Mouse (Mus musculus) right cerebral cortex, postnatal 36 days (tissue): ENCODE data around the gene Kif2c.

Experiments
- DNase-seq, 2 experiments: peaks; one replicate each; pipeline ENCODE4 v3.0.0; 2022; ENCODE audit warnings: low spot score in 2 of 2, mixed read lengths in 1 of 2

Kif2c gene

DNA sequence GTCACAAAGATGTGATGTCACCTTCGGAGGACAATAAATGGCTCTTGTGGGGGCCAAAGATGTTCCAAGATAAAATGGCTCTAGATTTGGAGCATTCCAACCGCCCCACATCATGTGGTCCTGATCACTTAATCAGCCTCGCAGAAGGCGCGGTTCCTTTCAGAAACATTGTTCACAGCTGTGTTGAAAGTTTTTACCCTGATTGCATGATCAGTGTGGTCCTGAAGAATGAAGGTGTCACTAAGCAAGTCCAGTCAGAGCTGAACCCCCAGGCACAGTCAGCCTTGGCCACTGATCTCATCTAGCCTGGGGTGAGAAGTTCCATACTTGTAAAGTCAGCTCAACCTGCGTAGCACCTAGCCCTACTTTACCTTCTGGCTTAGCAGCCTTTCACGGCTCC is 64.5 kb downstream of the Kif2c start:
- DNase-seq: no peak

DNA sequence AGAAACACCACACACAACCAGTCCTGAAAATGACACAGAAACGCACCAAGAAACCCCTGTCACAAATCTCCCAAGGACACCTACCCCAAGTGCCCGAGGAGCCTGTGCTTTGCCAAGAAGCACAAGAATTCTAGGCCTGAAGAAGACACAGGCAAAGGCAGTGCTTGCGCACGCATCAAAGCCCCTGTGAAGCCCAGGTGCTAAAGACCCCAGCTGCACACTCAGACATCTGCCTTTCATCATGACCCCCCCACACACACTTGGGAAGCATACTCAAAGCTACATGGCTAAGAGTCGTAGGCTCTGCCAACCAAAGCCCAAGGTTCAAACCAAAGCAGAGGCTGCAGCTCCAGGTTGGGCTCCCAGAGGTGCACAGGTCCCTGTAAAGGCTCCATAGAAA is 66.8 kb downstream of the Kif2c start:
- DNase-seq: no peak

DNA sequence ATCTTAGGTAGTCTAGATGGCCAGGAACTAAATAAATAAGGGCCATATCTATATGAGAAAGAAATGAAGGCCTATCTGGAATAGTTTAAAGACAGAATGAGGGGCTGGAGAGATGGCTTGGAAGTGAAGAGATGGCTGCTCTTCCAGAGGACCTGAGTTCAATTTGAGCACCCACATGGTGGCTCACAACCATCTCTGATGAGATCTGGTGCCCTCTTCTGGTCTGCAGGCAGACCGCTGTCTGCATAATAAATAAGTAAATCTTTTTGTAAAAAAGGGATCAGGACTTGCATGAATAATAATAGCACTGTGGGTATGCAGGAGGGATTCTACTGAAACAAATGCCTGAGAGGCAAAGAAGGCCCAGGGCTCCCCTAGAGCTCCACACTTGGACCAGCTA is 69.2 kb downstream of the Kif2c start:
- DNase-seq: no peak

DNA sequence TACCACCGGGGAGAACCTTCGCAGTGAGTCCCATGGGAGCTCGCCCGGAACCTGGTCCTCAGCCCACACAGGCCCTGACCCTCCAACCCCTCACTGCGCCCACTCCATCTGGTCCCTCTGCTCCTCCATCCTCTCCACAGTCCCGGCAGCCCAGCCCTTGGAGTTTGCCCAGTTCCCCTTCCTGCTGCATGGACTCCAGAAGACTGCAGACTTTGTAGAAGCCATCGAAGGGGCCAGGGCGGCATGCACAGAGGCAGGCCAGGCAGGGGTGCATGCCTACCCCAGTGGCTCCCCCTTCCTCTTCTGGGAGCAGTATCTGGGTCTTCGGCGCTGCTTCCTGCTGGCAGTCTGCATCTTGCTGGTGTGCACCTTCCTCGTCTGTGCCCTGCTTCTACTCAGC is 71.5 kb downstream of the Kif2c start:
- no peak for DNase-seq

DNA sequence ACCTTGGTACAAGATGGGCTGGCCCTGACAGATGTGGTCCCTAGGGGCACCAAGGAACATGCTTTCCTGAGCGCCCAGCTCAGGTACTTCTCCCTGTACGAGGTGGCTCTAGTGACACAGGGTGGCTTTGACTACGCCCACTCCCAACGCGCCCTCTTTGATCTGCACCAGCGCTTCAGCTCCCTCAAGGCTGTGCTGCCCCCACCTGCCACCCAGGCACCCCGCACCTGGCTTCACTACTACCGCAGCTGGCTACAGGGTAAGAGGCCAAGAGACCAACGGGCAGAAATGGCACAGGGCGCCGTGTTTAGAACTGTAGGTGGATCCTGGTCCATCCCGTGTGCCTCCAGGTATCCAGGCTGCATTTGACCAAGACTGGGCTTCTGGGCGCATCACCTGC is 72.2 kb downstream of the Kif2c start:
- DNase-seq: no peak
